Mouse (Mus musculus): Measurements from ENCODE around the gene Tex46. TPM values are rescaled to one million over a fixed set of nuclear protein-coding genes. Genes with fewer than 3 reads are reported as not detected.

The Tex46 gene
- total and polyA plus RNA-seq, 2 experiments, result not detected

GRCm38 (mm10) chr4:136613657-136614056, 3.4 kb downstream of the Tex46 start:
- Histone ChIP-seq H3K36me3 (ENCODE audit: control insufficient read depth, insufficient read depth, low read length) (no peaks in the 10 kb centered on the region), H3K27ac (replicated peaks; ENCODE audit: insufficient read depth, low read depth, low read length) (no peak overlapping the region), H3K27me3 (ENCODE audit: control insufficient read depth, insufficient read depth, low read length) (no peaks in the 10 kb centered on the region), H3K4me1 (ENCODE audit: control insufficient read depth, insufficient read depth, low read length) (no peaks in the 10 kb centered on the region), H3K9ac (ENCODE audit: low read depth, low read length) (no peak overlapping the region), H3K4me3 (ENCODE audit: insufficient read depth, low read depth, low read length) (no peak overlapping the region), H3K79me2 (ENCODE audit: control insufficient read depth, insufficient read depth, low read length) (no peaks in the 10 kb centered on the region)
- no peak for TF ChIP-seq CTCF (IDR thresholded peaks at IDR 0.05; ENCODE audit: low read depth, low read length)
- TF ChIP-seq POLR2A (IDR thresholded peaks at IDR 0.05; ENCODE audit: extremely low read depth, insufficient read depth, low read length), result no peak
- DNase-seq (ENCODE audit: extremely low read depth, low read depth, low spot score), result no peak
- 65% methylated on average over 7 of the region's 7 CpGs for WGBS

- Histone ChIP-seq H3K27ac (replicated peaks; ENCODE audit: insufficient read depth, low read depth, low read length) (no peak overlapping the region), H3K27me3 (ENCODE audit: control insufficient read depth, insufficient read depth, low read length) (no peaks in the 10 kb centered on the region), H3K4me3 (ENCODE audit: insufficient read depth, low read depth, low read length) (no peak overlapping the region), H3K79me2 (ENCODE audit: control insufficient read depth, insufficient read depth, low read length) (no peaks in the 10 kb centered on the region), H3K36me3 (ENCODE audit: control insufficient read depth, insufficient read depth, low read length) (no peaks in the 10 kb centered on the region), H3K9ac (ENCODE audit: low read depth, low read length) (no peak overlapping the region), H3K4me1 (ENCODE audit: control insufficient read depth, insufficient read depth, low read length) (no peaks in the 10 kb centered on the region)
- TF ChIP-seq POLR2A (IDR thresholded peaks at IDR 0.05; ENCODE audit: extremely low read depth, insufficient read depth, low read length), result no peak
- peak; percentile 67 for TF ChIP-seq CTCF (IDR thresholded peaks at IDR 0.05; ENCODE audit: low read depth, low read length)
- DNase-seq (ENCODE audit: extremely low read depth, low read depth, low spot score), result peak; percentile 52
- 0% methylated on average over 1 of the region's 1 CpGs for WGBS
These were observed 11.1 kb downstream of the Tex46 start for GRCm38 (mm10) chr4:136621336-136621735.

- Histone ChIP-seq H3K9ac (ENCODE audit: low read depth, low read length) (no peak overlapping the region), H3K27ac (replicated peaks; ENCODE audit: insufficient read depth, low read depth, low read length) (no peak overlapping the region), H3K36me3 (ENCODE audit: control insufficient read depth, insufficient read depth, low read length) (no peaks in the 10 kb centered on the region), H3K27me3 (ENCODE audit: control insufficient read depth, insufficient read depth, low read length) (no peaks in the 10 kb centered on the region), H3K4me3 (ENCODE audit: insufficient read depth, low read depth, low read length) (no peak overlapping the region), H3K79me2 (ENCODE audit: control insufficient read depth, insufficient read depth, low read length) (no peaks in the 10 kb centered on the region), H3K4me1 (ENCODE audit: control insufficient read depth, insufficient read depth, low read length) (no peaks in the 10 kb centered on the region)
- DNase-seq (ENCODE audit: extremely low read depth, low read depth, low spot score), result no peak
- 70% methylated on average over 5 of the region's 5 CpGs for WGBS
- no peak for TF ChIP-seq CTCF (IDR thresholded peaks at IDR 0.05; ENCODE audit: low read depth, low read length)
- TF ChIP-seq POLR2A (IDR thresholded peaks at IDR 0.05; ENCODE audit: extremely low read depth, insufficient read depth, low read length), result no peak
These were observed 11.7 kb downstream of the Tex46 start for GRCm38 (mm10) chr4:136621956-136622355.

- Histone ChIP-seq H3K27ac (replicated peaks; ENCODE audit: insufficient read depth, low read depth, low read length) (no peak within 1 kb of the TSS), H3K9ac (ENCODE audit: low read depth, low read length) (no peak within 1 kb of the TSS), H3K36me3 (ENCODE audit: control insufficient read depth, insufficient read depth, low read length) (no peaks in the 10 kb centered on the region), H3K79me2 (ENCODE audit: control insufficient read depth, insufficient read depth, low read length) (no peaks in the 10 kb centered on the region), H3K4me1 (ENCODE audit: control insufficient read depth, insufficient read depth, low read length) (no peaks in the 10 kb centered on the region), H3K27me3 (ENCODE audit: control insufficient read depth, insufficient read depth, low read length) (no peaks in the 10 kb centered on the region), H3K4me3 (ENCODE audit: insufficient read depth, low read depth, low read length) (no peak within 1 kb of the TSS)
- TF ChIP-seq CTCF (IDR thresholded peaks at IDR 0.05; ENCODE audit: low read depth, low read length), result no peak
- DNase-seq (ENCODE audit: extremely low read depth, low read depth, low spot score), result no peak
- 71% methylated on average over 6 of the region's 6 CpGs for WGBS
These were observed 12.2 kb downstream of the Tex46 start, which contains the start of gene Lactbl1 for GRCm38 (mm10) chr4:136622388-136622787. Lactbl1 (plus strand) TSS chr4:136622621.

- TF ChIP-seq CTCF (IDR thresholded peaks at IDR 0.05; ENCODE audit: low read depth, low read length), result no peak
- no peak for TF ChIP-seq POLR2A (IDR thresholded peaks at IDR 0.05; ENCODE audit: extremely low read depth, insufficient read depth, low read length)
- Histone ChIP-seq H3K4me1 (ENCODE audit: control insufficient read depth, insufficient read depth, low read length) (no peaks in the 10 kb centered on the region), H3K4me3 (ENCODE audit: insufficient read depth, low read depth, low read length) (no peak overlapping the region), H3K79me2 (ENCODE audit: control insufficient read depth, insufficient read depth, low read length) (no peaks in the 10 kb centered on the region), H3K36me3 (ENCODE audit: control insufficient read depth, insufficient read depth, low read length) (no peaks in the 10 kb centered on the region), H3K27me3 (ENCODE audit: control insufficient read depth, insufficient read depth, low read length) (no peaks in the 10 kb centered on the region), H3K9ac (ENCODE audit: low read depth, low read length) (no peak overlapping the region), H3K27ac (replicated peaks; ENCODE audit: insufficient read depth, low read depth, low read length) (no peak overlapping the region)
- 75% methylated on average over 6 of the region's 6 CpGs for WGBS
- DNase-seq (ENCODE audit: extremely low read depth, low read depth, low spot score), result no peak
These were observed 16.4 kb downstream of the Tex46 start for GRCm38 (mm10) chr4:136626590-136626989.

- no peak overlapping the region for H3K27ac ChIP-seq (replicated peaks; ENCODE audit: insufficient read depth, low read depth, low read length)
- no peaks in the 10 kb centered on the region for H3K27me3 ChIP-seq (ENCODE audit: control insufficient read depth, insufficient read depth, low read length)
- H3K36me3 ChIP-seq (ENCODE audit: control insufficient read depth, insufficient read depth, low read length), result no peaks in the 10 kb centered on the region
- TF ChIP-seq POLR2A (IDR thresholded peaks at IDR 0.05; ENCODE audit: extremely low read depth, insufficient read depth, low read length), result no peak
- TF ChIP-seq CTCF (IDR thresholded peaks at IDR 0.05; ENCODE audit: low read depth, low read length), result no peak
- no peaks in the 10 kb centered on the region for H3K79me2 ChIP-seq (ENCODE audit: control insufficient read depth, insufficient read depth, low read length)
- H3K4me3 ChIP-seq (ENCODE audit: insufficient read depth, low read depth, low read length), result no peak overlapping the region
- DNase-seq (ENCODE audit: extremely low read depth, low read depth, low spot score), result peak; percentile 38
- no peak overlapping the region for H3K9ac ChIP-seq (ENCODE audit: low read depth, low read length)
- WGBS, result 74% methylated on average over 11 of the region's 11 CpGs
- H3K4me1 ChIP-seq (ENCODE audit: control insufficient read depth, insufficient read depth, low read length), result no peaks in the 10 kb centered on the region
These were observed 21.2 kb downstream of the Tex46 start for GRCm38 (mm10) chr4:136631237-136631994.

Measured in liver, adult 2 months (tissue).